Mouse (Mus musculus) MEL (cell line): ENCODE measurements around the gene Psmc3. TPM values are rescaled to one million over a fixed set of nuclear protein-coding genes. Genes with fewer than 3 reads are reported as not detected.

Source experiments
- DNase-seq: peaks from one replicate; pipeline ENCODE4 v3.0.0; 2011; ENCODE audit warnings: low read depth, low spot score
- H3K27ac ChIP-seq: 2 replicates; pipeline ENCODE4 v1.5.1; 2012; ENCODE audit warnings: low read depth, mild to moderate bottlenecking, control low read depth, low read length, moderate library complexity; ENCODE audit not compliant: control insufficient read depth
- H3K27me3 ChIP-seq, 2 experiments: fragments of 150-350 bp in 1 of 2; sonication (generic) in 1 of 2; 2 replicates each; pipeline ENCODE4 v1.6.1; 2012; ENCODE audit warnings: low read length in 2 of 2, mild to moderate bottlenecking in 2 of 2, improper control_type of control experiment in 1 of 2, moderate library complexity in 1 of 2; ENCODE audit not compliant: insufficient read depth in 2 of 2, control insufficient read depth in 1 of 2
- H3K36me3 ChIP-seq, 2 experiments: 2 replicates each; pipeline ENCODE4 v1.6.1; 2012 to 2014; ENCODE audit warnings: low read length in 2 of 2, improper control_type of control experiment in 1 of 2, inconsistent platforms in 1 of 2, mild to moderate bottlenecking in 1 of 2; ENCODE audit not compliant: insufficient read depth in 2 of 2, control insufficient read depth in 1 of 2
- H3K4me1 ChIP-seq, 2 experiments: fragments of 150-350 bp in 1 of 2; sonication (generic) in 1 of 2; 2 replicates each; pipeline ENCODE4 v1.6.1; 2012; ENCODE audit warnings: low read length in 2 of 2, improper control_type of control experiment in 1 of 2, mild to moderate bottlenecking in 1 of 2; ENCODE audit not compliant: insufficient read depth in 2 of 2, control insufficient read depth in 1 of 2
- H3K4me3 ChIP-seq, 2 experiments: fragments of 150-350 bp in 1 of 2; sonication (generic) in 1 of 2; 2 replicates each; pipeline ENCODE4 v1.5.1; 2012; ENCODE audit warnings: low read depth in 2 of 2, low read length in 2 of 2, mild to moderate bottlenecking in 2 of 2, moderate library complexity in 2 of 2, control low read depth in 1 of 2, improper control_type of control experiment in 1 of 2; ENCODE audit not compliant: control insufficient read depth in 1 of 2, insufficient read depth in 1 of 2
- H3K79me2 ChIP-seq: 2 replicates; pipeline ENCODE4 v1.6.1; 2012; ENCODE audit warnings: mild to moderate bottlenecking, low read length, moderate library complexity; ENCODE audit not compliant: control insufficient read depth, poor library complexity, insufficient read depth
- H3K9ac ChIP-seq: 2 replicates; pipeline ENCODE4 v1.6.1; 2012; ENCODE audit warnings: low read depth, mild to moderate bottlenecking, control low read depth, low read length, moderate library complexity; ENCODE audit not compliant: control insufficient read depth, poor library complexity, severe bottlenecking
- H3K9me3 ChIP-seq: fragments of 150-350 bp; sonication (generic); replicated peaks from 2 replicates; pipeline ENCODE4 v1.6.1; 2012; ENCODE audit warnings: mild to moderate bottlenecking, low read length, improper control_type of control experiment, moderate library complexity; ENCODE audit not compliant: insufficient read depth
- BHLHE40 ChIP-seq: IDR thresholded peaks from 2 replicates; pipeline ENCODE4 v1.6.1; 2012; ENCODE audit warnings: low read depth, mild to moderate bottlenecking, inconsistent platforms, low read length, improper control_type of control experiment, borderline replicate concordance
- CHD1 ChIP-seq: IDR thresholded peaks from 2 replicates; pipeline ENCODE4 v1.6.1; 2012; ENCODE audit warnings: low read depth, mild to moderate bottlenecking, inconsistent platforms, low read length, improper control_type of control experiment
- CHD2 ChIP-seq: IDR thresholded peaks from 2 replicates; pipeline ENCODE4 v1.6.1; 2011; ENCODE audit warnings: low read length, improper control_type of control experiment
- CTCF ChIP-seq, 3 experiments: IDR thresholded peaks in 2 of 3; conservative IDR thresholded peaks in 1 of 3; 2 replicates each; pipeline ENCODE4 v1.5.1; 2011 to 2012; ENCODE audit warnings: low read length in 3 of 3, low read depth in 2 of 3, mild to moderate bottlenecking in 2 of 3, improper control_type of control experiment in 1 of 3, inconsistent platforms in 1 of 3, mixed read lengths in 1 of 3, moderate library complexity in 1 of 3; ENCODE audit not compliant: control insufficient read depth in 1 of 3, insufficient read depth in 1 of 3, poor library complexity in 1 of 3, severe bottlenecking in 1 of 3
- E2F4 ChIP-seq: IDR thresholded peaks from 2 replicates; pipeline ENCODE4 v1.6.1; 2011; ENCODE audit warnings: low read depth, low read length, improper control_type of control experiment, borderline replicate concordance
- ETS1 ChIP-seq: IDR thresholded peaks from 2 replicates; pipeline ENCODE4 v1.6.1; 2012; ENCODE audit warnings: low read depth, mild to moderate bottlenecking, inconsistent platforms, low read length, improper control_type of control experiment, moderate library complexity
- GABPA ChIP-seq: IDR thresholded peaks from 2 replicates; pipeline ENCODE4 v1.6.1; 2012; ENCODE audit warnings: low read depth, mild to moderate bottlenecking, inconsistent platforms, low read length, improper control_type of control experiment, moderate library complexity
- GATA1 ChIP-seq: IDR thresholded peaks from 2 replicates; pipeline ENCODE4 v1.6.1; 2011; ENCODE audit warnings: low read depth, low read length, improper control_type of control experiment
- HCFC1 ChIP-seq: IDR thresholded peaks from 2 replicates; pipeline ENCODE4 v1.6.1; 2012; ENCODE audit warnings: low read depth, mild to moderate bottlenecking, inconsistent platforms, low read length, improper control_type of control experiment, moderate library complexity
- KAT2A ChIP-seq: conservative IDR thresholded peaks from 2 replicates; pipeline ENCODE4 v1.6.1; 2012; ENCODE audit warnings: low read depth, low read length, improper control_type of control experiment, inconsistent platforms
- MAFK ChIP-seq: IDR thresholded peaks from 2 replicates; pipeline ENCODE4 v1.6.1; 2011; ENCODE audit warnings: low read depth, mild to moderate bottlenecking, low read length, improper control_type of control experiment, borderline replicate concordance
- MAX ChIP-seq: IDR thresholded peaks from 2 replicates; pipeline ENCODE4 v1.6.1; 2011; ENCODE audit warnings: low read length, improper control_type of control experiment
- MAZ ChIP-seq: IDR thresholded peaks from 2 replicates; pipeline ENCODE4 v1.6.1; 2012; ENCODE audit warnings: low read depth, mild to moderate bottlenecking, inconsistent platforms, low read length, improper control_type of control experiment
- MEF2A ChIP-seq: IDR thresholded peaks from 2 replicates; pipeline ENCODE4 v1.6.1; 2014; ENCODE audit warnings: low read depth, mild to moderate bottlenecking, inconsistent platforms, low read length, improper control_type of control experiment; ENCODE audit not compliant: poor library complexity, insufficient replicate concordance, severe bottlenecking; ENCODE audit errors: extremely low read depth
- MXI1 ChIP-seq: IDR thresholded peaks from 2 replicates; pipeline ENCODE4 v1.6.1; 2011; ENCODE audit warnings: mild to moderate bottlenecking, low read depth, low read length, improper control_type of control experiment
- NELFE ChIP-seq: IDR thresholded peaks from 2 replicates; pipeline ENCODE4 v1.6.1; 2011; ENCODE audit warnings: low read depth, low read length, improper control_type of control experiment
- NRF1 ChIP-seq: IDR thresholded peaks from 2 replicates; pipeline ENCODE4 v1.6.1; 2014; ENCODE audit warnings: low read depth, mild to moderate bottlenecking, inconsistent platforms, low read length, improper control_type of control experiment, moderate library complexity; ENCODE audit not compliant: poor library complexity, insufficient read depth, severe bottlenecking
- POLR2A ChIP-seq, 2 experiments: IDR thresholded peaks; 2 replicates each; pipeline ENCODE4 v1.6.1; 2011 to 2012; ENCODE audit warnings: low read length in 2 of 2, mild to moderate bottlenecking in 2 of 2, control low read depth in 1 of 2, improper control_type of control experiment in 1 of 2, low read depth in 1 of 2, moderate library complexity in 1 of 2; ENCODE audit not compliant: control insufficient read depth in 1 of 2, insufficient read depth in 1 of 2, poor library complexity in 1 of 2
- POLR2AphosphoS2 ChIP-seq: IDR thresholded peaks from 2 replicates; pipeline ENCODE4 v1.6.1; 2011; ENCODE audit warnings: low read length, improper control_type of control experiment
- POLR2AphosphoS5 ChIP-seq: IDR thresholded peaks from 2 replicates; pipeline ENCODE4 v1.6.1; 2012; ENCODE audit warnings: low read depth, borderline replicate concordance, mild to moderate bottlenecking, inconsistent platforms, low read length, moderate library complexity, mixed read lengths
- RAD21 ChIP-seq: IDR thresholded peaks from 2 replicates; pipeline ENCODE4 v1.6.1; 2011; ENCODE audit warnings: mild to moderate bottlenecking, low read depth, low read length, improper control_type of control experiment
- RCOR1 ChIP-seq: IDR thresholded peaks from 2 replicates; pipeline ENCODE4 v1.6.1; 2012; ENCODE audit warnings: low read depth, mild to moderate bottlenecking, inconsistent platforms, low read length, improper control_type of control experiment
- SIN3A ChIP-seq: IDR thresholded peaks from 2 replicates; pipeline ENCODE4 v1.6.1; 2012; ENCODE audit warnings: low read length, improper control_type of control experiment, inconsistent platforms
- SMC3 ChIP-seq: IDR thresholded peaks from 2 replicates; pipeline ENCODE4 v1.6.1; 2011; ENCODE audit warnings: low read depth, low read length, improper control_type of control experiment
- TBP ChIP-seq: IDR thresholded peaks from 2 replicates; pipeline ENCODE4 v1.8.0; 2011; ENCODE audit warnings: low read depth, low read length, improper control_type of control experiment
- TCF12 ChIP-seq: IDR thresholded peaks from 2 replicates; pipeline ENCODE4 v1.6.1; 2014; ENCODE audit warnings: low read depth, mild to moderate bottlenecking, inconsistent platforms, low read length, improper control_type of control experiment, moderate library complexity
- USF1 ChIP-seq: IDR thresholded peaks from 2 replicates; pipeline ENCODE4 v1.6.1; 2014; ENCODE audit warnings: low read depth, mild to moderate bottlenecking, inconsistent platforms, low read length, improper control_type of control experiment, moderate library complexity
- USF2 ChIP-seq, 2 experiments: IDR thresholded peaks; 2 replicates each; pipeline ENCODE4 v1.6.1; 2011 to 2012; ENCODE audit warnings: improper control_type of control experiment in 2 of 2, low read length in 2 of 2, borderline replicate concordance in 1 of 2, inconsistent platforms in 1 of 2, low read depth in 1 of 2, mild to moderate bottlenecking in 1 of 2; ENCODE audit not compliant: insufficient read depth in 1 of 2
- ZC3H11A ChIP-seq: IDR thresholded peaks from 2 replicates; pipeline ENCODE4 v1.6.1; 2012; ENCODE audit warnings: low read depth, mild to moderate bottlenecking, inconsistent platforms, low read length, improper control_type of control experiment
- ZKSCAN1 ChIP-seq: IDR thresholded peaks from 2 replicates; pipeline ENCODE4 v1.6.1; 2012; ENCODE audit warnings: low read depth, mild to moderate bottlenecking, inconsistent platforms, low read length, improper control_type of control experiment, moderate library complexity
- ZNF384 ChIP-seq: IDR thresholded peaks from 2 replicates; pipeline ENCODE4 v1.6.1; 2012; ENCODE audit warnings: low read depth, mild to moderate bottlenecking, inconsistent platforms, low read length, improper control_type of control experiment
- polyA plus RNA-seq, 2 experiments: library from polyadenylated mRNA; stranded (reverse) in 1 of 2; unstranded in 1 of 2; fragments of >175 nt in 1 of 2; fragments of >200 nt in 1 of 2; gene quantifications; 2 replicates each; pipeline versions ENCODE4 v1.2.1 to v1.2.4; 2012; ENCODE audit warnings: low replicate concordance in 2 of 2, low read depth in 1 of 2; ENCODE audit not compliant: insufficient read length in 2 of 2, insufficient read depth in 1 of 2, missing spikeins in 1 of 2
- total RNA-seq: library from RNA; depleted of rRNA; stranded (reverse); fragments of 300-350 nt; gene quantifications from 2 replicates; pipeline ENCODE4 v1.2.3, GENCODE M21; 2012

The Psmc3 gene
- total and polyA plus RNA-seq, 3 experiments: 259 to 1,459 (median 428) TPM

GRCm38 (mm10) chr2:91061849-91062481 lies 8.2 kb downstream of the Psmc3 start:
- peaks cover 0 to 2% of the 10 kb centered on the region in 2 experiments; a peak in 2 of 4 replicates for H3K36me3 ChIP-seq
- no peak overlapping the region for H3K9ac ChIP-seq

GRCm38 (mm10) chr2:91062779-91063606 lies 9.2 kb downstream of the Psmc3 start:
- Histone ChIP-seq H3K4me1 (no peaks in the 10 kb centered on the region; a peak in 1 of 4 replicates), H3K36me3 (peaks cover 0 to 2% of the 10 kb centered on the region in 2 experiments; a peak in 1 of 4 replicates), H3K79me2 (no peaks in the 10 kb centered on the region), H3K9me3 (no peaks in the 10 kb centered on the region), H3K27me3 (no peaks in the 10 kb centered on the region), H3K9ac (no peak overlapping the region), H3K27ac (no peak overlapping the region), H3K4me3 (no peak overlapping the region)
- TF ChIP-seq POLR2AphosphoS2: no peak
- TF ChIP-seq SMC3: no peak
- TF ChIP-seq RCOR1: no peak
- TF ChIP-seq GABPA: no peak
- no peak for TF ChIP-seq NELFE
- no peak for TF ChIP-seq MAZ
- no peak for TF ChIP-seq POLR2A (IDR thresholded peaks at IDR 0.05; ENCODE audit: control insufficient read depth in 1 of 2, insufficient read depth in 1 of 2, low read depth in 1 of 2, low read length in 2 of 2, poor library complexity in 1 of 2)
- TF ChIP-seq USF1: no peak
- no peak for TF ChIP-seq GATA1
- no peak for TF ChIP-seq MXI1
- TF ChIP-seq USF2 (IDR thresholded peaks at IDR 0.05; ENCODE audit: borderline replicate concordance in 1 of 2, insufficient read depth in 1 of 2, low read depth in 1 of 2, low read length in 2 of 2): no peak
- no peak for TF ChIP-seq ZKSCAN1
- TF ChIP-seq MAX: no peak
- TF ChIP-seq CHD1: no peak
- no peak for TF ChIP-seq HCFC1
- no peak for TF ChIP-seq CTCF (IDR thresholded peaks at IDR 0.05 in 2 of 3, conservative IDR thresholded peaks at IDR 0.05 in 1 of 3; ENCODE audit: control insufficient read depth in 1 of 3, insufficient read depth in 1 of 3, low read depth in 2 of 3, low read length in 3 of 3, poor library complexity in 1 of 3, severe bottlenecking in 1 of 3)
- no peak for TF ChIP-seq TCF12
- no peak for TF ChIP-seq E2F4
- no peak for TF ChIP-seq MEF2A
- TF ChIP-seq TBP: no peak
- no peak for DNase-seq

More at GRCm38 (mm10) chr2:91061849-91062481, 8.2 kb downstream of the Psmc3 start:
- Histone ChIP-seq H3K4me3 (no peak overlapping the region), H3K9me3 (no peaks in the 10 kb centered on the region), H3K27ac (no peak overlapping the region), H3K27me3 (no peaks in the 10 kb centered on the region), H3K79me2 (no peaks in the 10 kb centered on the region), H3K4me1 (no peaks in the 10 kb centered on the region; a peak in 1 of 4 replicates)
- TF ChIP-seq POLR2AphosphoS5: no peak
- no peak for TF ChIP-seq CTCF (IDR thresholded peaks at IDR 0.05 in 2 of 3, conservative IDR thresholded peaks at IDR 0.05 in 1 of 3; ENCODE audit: control insufficient read depth in 1 of 3, insufficient read depth in 1 of 3, low read depth in 2 of 3, low read length in 3 of 3, poor library complexity in 1 of 3, severe bottlenecking in 1 of 3)
- TF ChIP-seq USF1: no peak
- TF ChIP-seq MXI1: no peak
- no peak for TF ChIP-seq KAT2A
- no peak for TF ChIP-seq MAFK
- TF ChIP-seq ZC3H11A: no peak
- TF ChIP-seq CHD2: no peak
- no peak for TF ChIP-seq MAZ
- TF ChIP-seq BHLHE40: no peak
- TF ChIP-seq ETS1: no peak
- TF ChIP-seq NRF1: no peak
- no peak for TF ChIP-seq SIN3A
- no peak for TF ChIP-seq RAD21
- no peak for TF ChIP-seq TCF12
- no peak for TF ChIP-seq SMC3
- TF ChIP-seq ZNF384: no peak
- DNase-seq: no peak
